Mouse (Mus musculus) telencephalon, adult 2 months (tissue): ENCODE measurements around the gene Acbd4.

ENCODE experiments used
- DNase-seq: peaks from one replicate; pipeline ENCODE4 v3.0.0-alpha.2; 2011; ENCODE audit warnings: low read depth, low spot score

Acbd4 gene

DNA sequence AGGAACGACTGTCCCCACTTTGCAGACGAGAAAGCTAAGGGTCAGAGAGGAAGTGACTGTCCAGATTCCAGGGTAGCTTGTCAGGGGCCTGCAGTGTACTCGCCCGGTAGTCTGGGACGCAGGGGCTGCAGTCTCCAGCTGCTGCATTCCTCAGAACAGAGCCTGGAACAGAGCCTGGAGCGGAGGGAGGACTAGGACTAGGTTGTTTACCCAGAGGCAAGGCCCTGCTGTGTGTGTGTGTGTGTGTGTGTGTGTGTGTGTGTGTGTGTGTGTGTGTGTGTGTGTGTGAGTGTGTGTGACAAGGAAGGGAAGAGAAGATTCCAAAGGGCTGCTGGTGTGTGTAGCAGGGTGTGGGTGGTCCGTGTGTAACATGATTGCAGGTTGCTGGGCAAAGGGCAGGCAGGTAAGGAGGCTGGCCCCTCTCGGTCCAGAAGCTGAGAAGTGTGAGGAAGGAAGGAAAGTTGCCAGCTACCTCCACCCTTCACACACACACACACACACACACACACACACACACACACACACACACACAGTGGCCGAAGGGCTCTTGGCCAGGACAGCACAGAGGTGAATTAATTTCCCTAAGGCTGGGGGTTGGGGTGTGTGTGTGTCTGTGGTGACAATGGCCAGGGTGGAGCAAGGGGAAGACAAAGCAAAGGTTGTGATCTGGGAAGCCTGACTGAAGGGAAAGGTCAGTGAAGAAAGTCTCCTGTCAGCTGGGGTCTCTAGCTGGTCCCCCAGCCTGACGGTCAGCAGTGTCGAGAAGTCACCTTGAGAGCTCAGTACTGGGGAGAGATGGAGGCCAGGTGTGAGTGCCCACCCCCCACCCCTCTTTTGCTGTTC, 39.8 kb downstream of the Acbd4 start:
- DNase-seq, result no peak

DNA sequence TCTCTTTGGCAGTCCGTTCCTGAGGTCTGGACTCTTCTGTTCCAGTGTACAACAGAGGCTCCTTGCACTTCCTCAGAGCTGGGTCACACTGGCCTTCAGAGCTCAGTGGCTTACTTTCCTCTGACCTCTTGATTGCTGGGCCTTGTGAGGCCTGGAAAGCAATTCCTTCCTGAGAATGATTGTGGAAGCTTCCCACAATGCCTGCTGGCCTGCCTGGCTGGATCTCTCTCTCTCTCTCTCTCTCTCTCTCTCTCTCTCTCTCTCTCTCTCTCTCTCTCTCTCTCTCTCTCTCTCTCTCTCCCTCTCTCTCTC, 40.4 kb downstream of the Acbd4 start:
- DNase-seq, result no peak

DNA sequence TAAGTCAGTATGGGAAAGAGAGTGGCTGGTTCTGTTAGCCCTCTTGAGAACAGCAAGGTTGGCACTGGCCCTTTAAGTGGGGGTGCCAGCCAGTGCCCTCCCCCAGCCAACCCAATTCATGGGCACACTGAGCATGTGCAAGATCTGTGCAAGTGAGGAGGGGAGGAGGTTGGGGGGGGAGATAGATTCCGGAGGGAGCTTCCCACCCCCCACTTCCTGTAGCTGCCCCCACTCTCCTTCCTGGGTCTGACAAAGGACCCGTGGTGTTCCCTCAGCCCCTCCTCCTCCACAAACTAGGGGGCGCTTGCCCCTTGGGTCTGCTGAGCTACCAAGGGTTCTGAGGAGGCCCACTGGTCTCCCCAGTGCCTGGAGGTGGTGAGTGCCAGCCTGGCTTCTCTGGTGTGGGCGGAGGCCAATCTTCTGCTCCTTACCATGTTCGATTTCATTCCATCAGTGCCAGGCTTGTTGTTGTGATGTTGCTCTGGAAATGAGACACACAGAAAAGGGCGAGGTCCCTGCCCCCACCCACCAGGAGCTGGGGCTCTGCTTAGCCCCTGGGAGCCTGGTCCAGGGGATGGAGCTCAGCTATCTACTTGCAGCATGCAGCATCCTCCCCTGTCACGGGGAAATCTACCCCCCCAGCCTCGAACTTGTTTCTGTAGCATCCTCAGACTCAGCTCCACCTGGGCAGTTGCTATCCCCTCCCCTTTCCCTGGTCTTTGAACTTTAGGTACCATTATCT, 41.1 kb downstream of the Acbd4 start:
- DNase-seq, result peak; percentile 94

GRCm38 (mm10) chr11:103144309-103145285, 43.1 kb downstream of the Acbd4 start:
- DNase-seq, result no peak

DNA sequence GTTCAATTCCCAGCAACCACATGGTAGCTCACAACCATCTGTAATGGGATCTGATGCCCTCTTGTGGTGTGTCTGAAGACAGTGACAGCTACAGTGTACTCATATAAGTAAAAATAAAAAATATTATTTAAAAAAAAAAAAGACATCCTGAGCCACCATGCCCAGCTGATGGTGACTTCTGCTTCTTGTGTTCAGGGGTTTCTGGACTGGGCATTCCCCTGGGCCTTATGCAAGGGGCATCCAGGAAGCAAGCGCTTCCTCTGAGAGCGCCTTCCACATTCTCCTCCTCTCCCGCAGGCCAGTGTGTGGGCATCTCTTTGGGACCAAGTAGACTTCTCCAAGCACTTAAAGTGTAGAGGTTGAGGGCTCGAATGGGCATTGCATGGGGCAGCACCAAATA, 44.9 kb downstream of the Acbd4 start:
- no peak for DNase-seq

DNA sequence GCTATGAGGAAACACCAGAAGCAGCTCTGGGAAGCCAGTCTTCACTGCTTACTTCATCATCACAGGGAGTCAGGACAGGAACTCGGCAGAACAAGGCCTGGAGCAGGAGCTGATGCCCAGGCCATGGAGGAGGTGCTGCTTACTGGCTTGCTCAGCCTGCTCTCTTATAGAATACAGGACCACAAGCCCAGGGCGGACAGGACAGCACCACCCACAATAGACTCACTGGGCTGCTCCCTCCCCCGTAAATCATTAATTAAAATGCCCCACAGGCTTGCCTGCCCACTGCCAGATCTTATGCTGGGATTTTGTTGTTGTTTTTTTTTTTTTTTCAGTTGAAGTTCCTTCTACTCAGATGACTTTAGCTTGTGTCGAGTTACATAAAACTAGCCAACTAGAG, 46.3 kb downstream of the Acbd4 start:
- DNase-seq, result no peak

DNA sequence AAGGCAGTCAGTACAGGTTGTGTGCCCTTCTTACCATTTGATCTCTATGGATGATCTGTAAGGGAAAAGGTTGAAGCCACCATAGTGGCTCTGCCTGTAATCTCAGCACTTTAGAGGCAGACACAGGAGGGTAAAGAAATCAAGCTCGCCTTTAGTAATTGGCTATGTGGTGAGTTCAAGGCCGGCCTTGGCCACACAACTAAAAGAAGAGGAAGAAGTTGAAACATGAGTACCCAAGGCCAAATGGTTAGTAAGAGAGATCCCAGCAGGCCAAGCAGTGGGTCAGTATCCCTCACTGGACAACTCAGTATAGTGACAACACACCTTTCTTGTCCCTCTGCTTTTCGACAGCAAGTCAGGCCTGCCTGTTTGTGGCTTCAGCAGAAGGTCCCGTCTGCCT, 48.3 kb downstream of the Acbd4 start:
- no peak for DNase-seq

GRCm38 (mm10) chr11:103158621-103159478, 57.4 kb downstream of the Acbd4 start:
- DNase-seq, result no peak

GRCm38 (mm10) chr11:103160738-103161137, 59.3 kb downstream of the Acbd4 start:
- no peak for DNase-seq

DNA sequence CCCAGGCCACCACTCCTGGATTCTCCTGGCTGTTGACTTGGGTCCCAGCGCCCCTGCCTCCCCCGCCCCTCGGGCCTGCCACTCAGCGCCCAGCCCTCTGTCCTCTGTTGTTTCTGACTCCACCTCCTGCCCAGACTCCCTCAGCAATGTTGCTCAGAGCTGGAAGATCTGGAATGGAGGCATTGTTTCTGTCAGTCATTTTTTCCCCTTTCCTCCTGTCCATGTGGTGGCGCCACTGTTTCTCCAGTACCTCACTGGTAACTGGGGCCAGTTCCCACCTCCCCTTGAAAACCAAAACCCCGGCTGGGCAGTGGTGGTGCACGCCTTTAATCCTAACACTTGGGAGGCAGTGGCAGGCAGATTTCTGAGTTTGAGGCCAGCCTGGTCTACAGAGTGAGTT, 60.0 kb downstream of the Acbd4 start:
- no peak for DNase-seq
